Mouse (Mus musculus) midbrain, embryonic 12.5 days (tissue): ENCODE measurements around the gene 0610030E20Rik. TPM values are rescaled to one million over a fixed set of nuclear protein-coding genes. Genes with fewer than 3 reads are reported as not detected.

Experiments
- ATAC-seq: fragments of 200-750 bp; cut with Nextera tagmentation; 2 replicates; pipeline ENCODE4 v1.8.0; 2017; ENCODE audit warnings: low read depth, moderate TSS enrichment, moderate library complexity; ENCODE audit not compliant: low FRiP score
- H3K27ac ChIP-seq: fragments of 300-500 bp; sonication (generic); replicated peaks from 2 replicates; pipeline ENCODE4 v1.5.1; 2016; ENCODE audit warnings: mild to moderate bottlenecking
- H3K27me3 ChIP-seq: fragments of 300-500 bp; sonication (generic); 2 replicates; pipeline ENCODE4 v1.6.1; 2016; ENCODE audit warnings: mild to moderate bottlenecking
- H3K36me3 ChIP-seq: fragments of 300-500 bp; sonication (generic); 2 replicates; pipeline ENCODE4 v1.6.1; 2016
- H3K4me1 ChIP-seq: fragments of 300-500 bp; sonication (generic); 2 replicates; pipeline ENCODE4 v1.6.1; 2016
- H3K4me2 ChIP-seq: fragments of 300-500 bp; sonication (generic); replicated peaks from 2 replicates; pipeline ENCODE4 v1.6.1; 2016; ENCODE audit warnings: mild to moderate bottlenecking, moderate library complexity
- H3K4me3 ChIP-seq: fragments of 300-500 bp; sonication (generic); 2 replicates; pipeline ENCODE4 v1.5.1; 2016; ENCODE audit warnings: mild to moderate bottlenecking
- H3K9ac ChIP-seq: fragments of 300-500 bp; sonication (generic); replicated peaks from 2 replicates; pipeline ENCODE4 v1.6.1; 2016; ENCODE audit warnings: mild to moderate bottlenecking, moderate library complexity
- H3K9me3 ChIP-seq: fragments of 300-500 bp; sonication (generic); 2 replicates; pipeline ENCODE4 v1.6.1; 2016; ENCODE audit warnings: mild to moderate bottlenecking
- WGBS: fragments of 180-500 bp; shearing (Covaris S2); methylation state at CpG from one replicate; pipeline ENCODE4 v1.1.7; 2016; 5-methylcytosine and 5-hydroxymethylcytosine counted together
- polyA plus RNA-seq: library from polyadenylated mRNA; unstranded; fragments of >200 nt; fragmentation: Nextera tagmentation; extraction: Ambion mirVana; gene quantifications from 2 replicates; pipeline ENCODE4 v1.2.1, GENCODE M21; 2016

0610030E20Rik gene
- polyA plus RNA-seq, 1 experiment from 2014 or later: 29.6 TPM

- 84% methylated on average over 15 of the region's 15 CpGs for WGBS
Observed at GRCm38 (mm10) chr6:72374820-72375563, 27.9 kb downstream of the 0610030E20Rik start.

GRCm38 (mm10) chr6:72378510-72379234, 31.6 kb downstream of the 0610030E20Rik start:
- Histone ChIP-seq H3K27me3 (peaks cover 38% of the 10 kb centered on the region), H3K27ac (no peak overlapping the region), H3K4me1 (peaks cover 6% of the 10 kb centered on the region; the same call in 1 of the 2 replicates), H3K9me3 (no peaks in the 10 kb centered on the region), H3K4me2 (no peak overlapping the region), H3K4me3 (no peak overlapping the region), H3K36me3 (no peaks in the 10 kb centered on the region), H3K9ac (no peak overlapping the region)
- no peak for ATAC-seq
- WGBS: 86% methylated on average over 8 of the region's 8 CpGs

More at GRCm38 (mm10) chr6:72374820-72375563, 27.9 kb downstream of the 0610030E20Rik start:
- Histone ChIP-seq H3K27ac (no peak overlapping the region), H3K4me2 (no peak overlapping the region), H3K9ac (no peak overlapping the region), H3K4me1 (peaks cover 2% of the 10 kb centered on the region; the same call in 1 of the 2 replicates), H3K9me3 (no peaks in the 10 kb centered on the region), H3K4me3 (no peak overlapping the region), H3K36me3 (no peaks in the 10 kb centered on the region), H3K27me3 (peaks cover 22% of the 10 kb centered on the region)
- no peak for ATAC-seq

- Histone ChIP-seq H3K4me2 (peak overlapping the region; percentile 60), H3K4me1 (peaks cover 6% of the 10 kb centered on the region; the same call in 1 of the 2 replicates), H3K36me3 (no peaks in the 10 kb centered on the region), H3K9me3 (no peaks in the 10 kb centered on the region), H3K27me3 (peaks cover 38% of the 10 kb centered on the region), H3K4me3 (peak overlapping the region; percentile 45), H3K9ac (peak overlapping the region; percentile 47; the same call in 1 of the 2 replicates), H3K27ac (no peak overlapping the region)
- 49% methylated on average over 7 of the region's 7 CpGs for WGBS
- no peak for ATAC-seq
Observed at GRCm38 (mm10) chr6:72379377-72380130, 32.4 kb downstream of the 0610030E20Rik start.

- no peaks in the 10 kb centered on the region for H3K9me3 ChIP-seq
- peak within 1 kb of the TSS; percentile 47; the same call in 1 of the 2 replicates for H3K9ac ChIP-seq
- H3K4me3 ChIP-seq: peak within 1 kb of the TSS; percentile 45
- WGBS: 3% methylated on average over 49 of the region's 49 CpGs
- peaks cover 6% of the 10 kb centered on the region; the same call in 1 of the 2 replicates for H3K4me1 ChIP-seq
- peak within 1 kb of the TSS; percentile 60 for H3K4me2 ChIP-seq
- no peak within 1 kb of the TSS for H3K27ac ChIP-seq
- no peaks in the 10 kb centered on the region for H3K36me3 ChIP-seq
- peak; percentile 71 for ATAC-seq
- peaks cover 38% of the 10 kb centered on the region for H3K27me3 ChIP-seq
Observed at GRCm38 (mm10) chr6:72380131-72380770, 33.1 kb downstream of the 0610030E20Rik start, which contains the start of gene Vamp5. TSS of gene Vamp5 (minus strand) at chr6:72380468.

GRCm38 (mm10) chr6:72382494-72382893, 35.4 kb downstream of the 0610030E20Rik start:
- Histone ChIP-seq H3K36me3 (no peaks in the 10 kb centered on the region), H3K27ac (no peak overlapping the region), H3K27me3 (peaks cover 38% of the 10 kb centered on the region), H3K4me1 (peaks cover 6% of the 10 kb centered on the region; the same call in 1 of the 2 replicates), H3K4me3 (no peak overlapping the region), H3K9me3 (no peaks in the 10 kb centered on the region), H3K9ac (no peak overlapping the region), H3K4me2 (no peak overlapping the region)
- 86% methylated on average over 6 of the region's 6 CpGs for WGBS
- ATAC-seq: no peak

- Histone ChIP-seq H3K27ac (no peak overlapping the region), H3K9me3 (no peaks in the 10 kb centered on the region), H3K4me3 (no peak overlapping the region), H3K9ac (no peak overlapping the region), H3K4me1 (peaks cover 6% of the 10 kb centered on the region; the same call in 1 of the 2 replicates), H3K27me3 (peaks cover 32% of the 10 kb centered on the region), H3K36me3 (no peaks in the 10 kb centered on the region), H3K4me2 (no peak overlapping the region)
- ATAC-seq: no peak
- 81% methylated on average over 6 of the region's 6 CpGs for WGBS
Observed at GRCm38 (mm10) chr6:72383142-72383820, 36.2 kb downstream of the 0610030E20Rik start.

- Histone ChIP-seq H3K4me1 (peaks cover 6% of the 10 kb centered on the region; the same call in 1 of the 2 replicates), H3K4me3 (no peak overlapping the region), H3K27ac (no peak overlapping the region), H3K27me3 (peaks cover 32% of the 10 kb centered on the region), H3K9ac (no peak overlapping the region), H3K9me3 (no peaks in the 10 kb centered on the region), H3K36me3 (no peaks in the 10 kb centered on the region), H3K4me2 (no peak overlapping the region)
- ATAC-seq: no peak
- WGBS: 91% methylated on average over 7 of the region's 7 CpGs
Observed at GRCm38 (mm10) chr6:72383952-72384351, 36.8 kb downstream of the 0610030E20Rik start.

GRCm38 (mm10) chr6:72385258-72385657, 38.1 kb downstream of the 0610030E20Rik start:
- peaks cover 31% of the 10 kb centered on the region for H3K27me3 ChIP-seq
- H3K4me1 ChIP-seq: peaks cover 12% of the 10 kb centered on the region
- H3K4me3 ChIP-seq: no peak overlapping the region
- no peaks in the 10 kb centered on the region for H3K36me3 ChIP-seq
- no peak overlapping the region for H3K27ac ChIP-seq
- no peak overlapping the region for H3K9ac ChIP-seq
- no peaks in the 10 kb centered on the region for H3K9me3 ChIP-seq
- WGBS: 90% methylated on average over 4 of the region's 4 CpGs
- no peak for ATAC-seq
- no peak overlapping the region for H3K4me2 ChIP-seq

- H3K4me2 ChIP-seq: no peak overlapping the region
- H3K9me3 ChIP-seq: no peaks in the 10 kb centered on the region
- no peaks in the 10 kb centered on the region for H3K36me3 ChIP-seq
- no peak overlapping the region for H3K27ac ChIP-seq
- H3K4me3 ChIP-seq: no peak overlapping the region
- H3K4me1 ChIP-seq: peaks cover 15% of the 10 kb centered on the region
- H3K9ac ChIP-seq: no peak overlapping the region
- WGBS: 80% methylated on average over 2 of the region's 2 CpGs
- no peak for ATAC-seq
- peaks cover 29% of the 10 kb centered on the region for H3K27me3 ChIP-seq
Observed at GRCm38 (mm10) chr6:72386561-72386960, 39.4 kb downstream of the 0610030E20Rik start.

GRCm38 (mm10) chr6:72387816-72388215, 40.7 kb downstream of the 0610030E20Rik start:
- WGBS: 75% methylated on average over 3 of the region's 3 CpGs
- Histone ChIP-seq H3K36me3 (no peaks in the 10 kb centered on the region), H3K4me3 (no peak overlapping the region), H3K4me2 (no peak overlapping the region), H3K9me3 (no peaks in the 10 kb centered on the region), H3K4me1 (peaks cover 15% of the 10 kb centered on the region), H3K27me3 (peaks cover 27% of the 10 kb centered on the region), H3K9ac (no peak overlapping the region), H3K27ac (no peak overlapping the region)
- no peak for ATAC-seq

GRCm38 (mm10) chr6:72388266-72388665, 41.1 kb downstream of the 0610030E20Rik start:
- WGBS: 74% methylated on average over 10 of the region's 10 CpGs
- H3K9ac ChIP-seq: no peak overlapping the region
- ATAC-seq: no peak
- no peak overlapping the region for H3K4me2 ChIP-seq
- H3K9me3 ChIP-seq: no peaks in the 10 kb centered on the region
- H3K4me3 ChIP-seq: no peak overlapping the region
- H3K27me3 ChIP-seq: peaks cover 27% of the 10 kb centered on the region
- H3K27ac ChIP-seq: no peak overlapping the region
- peaks cover 15% of the 10 kb centered on the region for H3K4me1 ChIP-seq
- H3K36me3 ChIP-seq: no peaks in the 10 kb centered on the region
